Mouse (Mus musculus) cerebellum, adult 2 months (tissue): ENCODE results near the gene Mpp2. TPM values are rescaled to one million over a fixed set of nuclear protein-coding genes. Genes with fewer than 3 reads are reported as not detected.

Source experiments
- DNase-seq, 2 experiments: peaks; one replicate each; pipeline ENCODE4 v3.0.0; 2021
- H3K27ac ChIP-seq: fragments of 200-500 bp; 2 replicates; pipeline ENCODE4 v1.5.1; 2012; ENCODE audit warnings: low read length, control low read depth, inconsistent platforms; ENCODE audit not compliant: insufficient read depth
- H3K27me3 ChIP-seq: fragments of 200-500 bp; 2 replicates; pipeline ENCODE4 v1.6.1; 2012; ENCODE audit warnings: inconsistent platforms, mild to moderate bottlenecking, low read length, moderate library complexity; ENCODE audit not compliant: control insufficient read depth, insufficient read depth
- H3K4me1 ChIP-seq: fragments of 200-500 bp; 2 replicates; pipeline ENCODE4 v1.6.1; 2011; ENCODE audit warnings: low read length; ENCODE audit not compliant: control insufficient read depth, insufficient read depth
- H3K4me3 ChIP-seq: fragments of 200-500 bp; replicated peaks from 2 replicates; pipeline ENCODE3; 2011; ENCODE audit warnings: mild to moderate bottlenecking, low read depth, low read length, control low read depth; ENCODE audit not compliant: insufficient read depth
- CTCF ChIP-seq: fragments of 200-500 bp; IDR thresholded peaks from 2 replicates; pipeline ENCODE4 v1.5.1; 2011; ENCODE audit warnings: low read depth, mild to moderate bottlenecking, control low read depth, low read length, moderate library complexity, borderline replicate concordance; ENCODE audit not compliant: insufficient read depth
- POLR2A ChIP-seq: fragments of 200-500 bp; IDR thresholded peaks from 2 replicates; pipeline ENCODE4 v1.6.1; 2011; ENCODE audit warnings: low read length, control low read depth, borderline replicate concordance; ENCODE audit not compliant: insufficient read depth
- WGBS: fragments of 180-500 bp; shearing (Covaris S2); methylation state at CpG from one replicate; pipeline ENCODE4 v1.1.7; 2018; 5-methylcytosine and 5-hydroxymethylcytosine counted together
- polyA plus RNA-seq: library from polyadenylated mRNA; depleted of rRNA; stranded (reverse); fragments of >200 nt; gene quantifications from 2 replicates; pipeline ENCODE4 v1.2.3, GENCODE M21; 2012

Gene Mpp2
- polyA plus RNA-seq, 1 experiment, result 50.3 TPM

- WGBS, result 13% methylated on average over 17 of the region's 17 CpGs
Measured at GRCm38 (mm10) chr11:102102485-102103258, 14.4 kb upstream of the Mpp2 start.

GRCm38 (mm10) chr11:102101219-102101618, 12.9 kb upstream of the Mpp2 start, which contains the start of gene Ppy:
TSS of gene Ppy (minus strand) at chr11:102101319.
- Histone ChIP-seq H3K4me1 (0 out of 2 replicates have a peak, but pooled peaks cover 6% of the 10 kb centered on the region), H3K4me3 (no peak within 1 kb of the TSS), H3K27ac (no peak within 1 kb of the TSS), H3K27me3 (no peaks in the 10 kb centered on the region)
- 91% methylated on average over 4 of the region's 4 CpGs for WGBS
- no peak for DNase-seq
- TF ChIP-seq CTCF, result no peak
- no peak for TF ChIP-seq POLR2A

More at GRCm38 (mm10) chr11:102102485-102103258, 14.4 kb upstream of the Mpp2 start:
- no peak overlapping the region for H3K27ac ChIP-seq
- H3K4me1 ChIP-seq, result no peaks in the 10 kb centered on the region
- no peak overlapping the region for H3K4me3 ChIP-seq
- peak; percentile 45 to 70 for DNase-seq
- TF ChIP-seq POLR2A (no peak), CTCF (peak; percentile 63)
- H3K27me3 ChIP-seq, result peaks cover 2% of the 10 kb centered on the region; the same call in 1 of the 2 replicates

GRCm38 (mm10) chr11:102096887-102097391, 8.6 kb upstream of the Mpp2 start:
- H3K27me3 ChIP-seq, result no peaks in the 10 kb centered on the region
- 0 out of 2 replicates have a peak, but pooled peaks cover 6% of the 10 kb centered on the region for H3K4me1 ChIP-seq
- peak; percentile 72 to 74 for DNase-seq
- 3% methylated on average over 18 of the region's 18 CpGs for WGBS
- TF ChIP-seq CTCF, result peak; percentile 62
- no peak for TF ChIP-seq POLR2A
- peak overlapping the region; percentile 44 for H3K4me3 ChIP-seq
- H3K27ac ChIP-seq, result no peak overlapping the region

GRCm38 (mm10) chr11:102096446-102096845, 8.1 kb upstream of the Mpp2 start:
- Histone ChIP-seq H3K27ac (no peak overlapping the region), H3K4me3 (no peak overlapping the region), H3K27me3 (no peaks in the 10 kb centered on the region), H3K4me1 (0 out of 2 replicates have a peak, but pooled peaks cover 6% of the 10 kb centered on the region)
- no peak for DNase-seq
- TF ChIP-seq POLR2A (no peak), CTCF (no peak)
- WGBS, result 81% methylated on average over 5 of the region's 5 CpGs

- DNase-seq, result no peak
- Histone ChIP-seq H3K27me3 (no peaks in the 10 kb centered on the region), H3K4me3 (no peak overlapping the region), H3K4me1 (0 out of 2 replicates have a peak, but pooled peaks cover 6% of the 10 kb centered on the region), H3K27ac (no peak overlapping the region)
- TF ChIP-seq CTCF, result no peak
- WGBS, result 81% methylated on average over 3 of the region's 3 CpGs
Measured at GRCm38 (mm10) chr11:102095676-102096075, 7.4 kb upstream of the Mpp2 start.

DNA sequence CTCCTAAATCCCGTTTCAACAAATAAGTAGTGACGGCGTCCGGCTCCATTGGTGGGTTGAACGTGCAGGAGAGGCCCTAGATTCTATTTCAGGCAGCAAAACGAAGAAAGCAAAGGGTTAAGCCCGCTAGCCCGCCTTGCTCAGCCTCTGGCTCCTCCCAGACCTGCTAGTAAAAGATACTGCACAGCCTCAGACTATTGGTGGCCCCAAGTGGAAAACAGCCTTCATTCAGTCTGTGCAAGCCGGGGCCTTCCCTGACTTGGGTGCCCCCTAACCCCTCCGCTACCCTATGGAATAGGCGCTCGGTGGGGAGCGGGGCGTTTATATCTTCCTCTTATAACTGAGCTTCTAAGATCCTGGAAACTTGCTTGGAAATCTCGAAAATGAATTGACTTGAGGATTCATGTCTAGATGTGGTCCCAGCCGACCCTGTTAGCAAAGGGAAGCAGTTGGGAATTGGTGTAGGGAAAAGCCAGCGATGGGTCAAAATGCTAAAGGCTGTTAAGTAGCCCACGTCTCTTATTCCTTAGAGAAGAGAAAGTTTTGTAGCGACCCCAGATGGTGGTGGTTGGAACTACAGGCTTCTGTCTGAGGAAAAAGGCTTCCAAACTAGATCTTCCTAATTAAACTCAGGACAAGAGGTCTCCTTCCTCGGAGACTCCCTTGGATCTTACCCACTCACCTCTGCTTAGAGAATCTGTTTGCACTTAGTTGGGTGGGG, 933 bp upstream of the Mpp2 start:
- 0 out of 2 replicates have a peak, but pooled peaks have one; percentile 13 for TF ChIP-seq POLR2A
- TF ChIP-seq CTCF, result peak; percentile 53; the same call in 1 of the 2 replicates
- peak overlapping the region; percentile 92 for H3K4me3 ChIP-seq
- WGBS, result under 1% methylated on average over 20 of the region's 20 CpGs
- no peaks in the 10 kb centered on the region for H3K27me3 ChIP-seq
- peak; percentile 70 to 71 for DNase-seq
- H3K27ac ChIP-seq, result no peak overlapping the region
- no peaks in the 10 kb centered on the region for H3K4me1 ChIP-seq

GRCm38 (mm10) chr11:102087081-102087751, 1.1 kb downstream of the Mpp2 start:
- DNase-seq, result peak; percentile 73 to 77
- under 1% methylated on average over 39 of the region's 39 CpGs for WGBS

More at GRCm38 (mm10) chr11:102087081-102087751, 1.1 kb downstream of the Mpp2 start:
- peak overlapping the region; percentile 92 for H3K4me3 ChIP-seq
- H3K27me3 ChIP-seq, result no peaks in the 10 kb centered on the region
- H3K27ac ChIP-seq, result peak overlapping the region; percentile 36; the same call in 1 of the 2 replicates
- no peak for TF ChIP-seq CTCF
- TF ChIP-seq POLR2A, result no peak
- peaks cover 8% of the 10 kb centered on the region for H3K4me1 ChIP-seq
